Mouse (Mus musculus) E14TG2a.4 (cell line): Measurements from ENCODE around the gene Atp6v0b.

ENCODE experiments used
- CTCF ChIP-seq: conservative IDR thresholded peaks from 2 replicates; pipeline ENCODE4 v1.5.1; 2014; ENCODE audit warnings: low read length
- NANOG ChIP-seq: IDR thresholded peaks from 2 replicates; pipeline ENCODE4 v1.6.1; 2014; ENCODE audit warnings: borderline replicate concordance, low read length, mixed read lengths
- POU5F1 ChIP-seq: IDR thresholded peaks from 2 replicates; pipeline ENCODE4 v1.6.1; 2014; ENCODE audit warnings: low read length, borderline replicate concordance

GRCm38 (mm10) chr4:117867000-117867399 lies 20.1 kb downstream of the Atp6v0b start:
- TF ChIP-seq NANOG = no peak
- TF ChIP-seq CTCF = no peak
- TF ChIP-seq POU5F1 = no peak
